Mouse (Mus musculus) liver, embryonic 14.5 days (tissue): ENCODE results near the gene Galntl6.

Source experiments
- CTCF ChIP-seq: IDR thresholded peaks from 2 replicates; pipeline ENCODE4 v1.5.1; 2016; ENCODE audit warnings: antibody characterized with exemption, low read depth, control low read depth
- EP300 ChIP-seq: IDR thresholded peaks from 2 replicates; pipeline ENCODE4 v1.6.1; 2016; ENCODE audit warnings: antibody characterized with exemption, low read depth

DNA sequence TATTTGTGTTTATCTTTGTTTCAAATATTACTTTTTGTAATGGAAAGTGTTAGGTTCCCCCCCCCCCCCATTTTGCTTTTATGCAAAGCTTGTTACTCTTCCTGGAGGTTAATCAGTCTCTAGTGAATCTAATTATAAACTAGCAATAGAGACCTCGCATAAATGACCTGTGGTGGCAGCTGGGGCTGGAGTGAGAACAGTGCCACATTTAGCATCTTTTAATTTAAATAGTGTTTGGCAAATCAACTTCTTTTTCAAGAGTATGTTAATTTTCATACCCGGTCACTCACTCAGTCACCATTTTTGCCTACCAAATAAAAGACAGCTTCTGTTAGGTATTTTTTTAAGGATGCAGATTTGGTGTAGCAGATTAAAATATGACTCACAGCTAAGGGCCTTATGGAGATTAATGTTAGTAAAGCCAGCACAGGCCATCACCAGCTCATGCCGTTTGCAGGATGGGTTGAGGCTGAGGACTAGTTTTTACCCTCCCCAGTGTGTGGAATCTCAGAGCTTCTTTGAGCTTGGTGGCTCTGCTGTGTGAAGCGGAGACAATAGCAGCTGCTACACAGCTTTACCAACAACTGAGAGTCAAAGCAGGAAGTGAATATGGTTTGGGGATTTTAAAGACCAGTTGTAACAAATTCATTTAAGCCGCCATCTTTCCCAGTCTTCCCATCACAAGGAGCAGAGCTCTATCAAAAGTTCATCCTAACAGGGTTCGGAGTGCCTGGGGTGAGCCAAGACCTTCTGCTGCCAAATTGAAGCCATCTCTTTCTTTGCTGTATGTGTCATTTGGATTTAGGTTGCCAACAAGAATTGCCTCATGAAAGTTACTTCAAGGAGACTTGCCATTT lies 990.0 kb downstream of the Galntl6 start:
- TF ChIP-seq CTCF (no peak), EP300 (no peak)
